Mouse (Mus musculus): ENCODE measurements around the gene Psmb7. TPM values are rescaled to one million over a fixed set of nuclear protein-coding genes. Genes with fewer than 3 reads are reported as not detected.

Psmb7 gene
- polyA plus RNA-seq, 1 experiment, result 28.4 TPM

GRCm38 (mm10) chr2:38612596-38612995, 31.3 kb downstream of the Psmb7 start:
- Histone ChIP-seq H3K36me3 (ENCODE audit: control insufficient read depth, insufficient read depth, low read length) (peaks cover 15% of the 10 kb centered on the region), H3K4me1 (ENCODE audit: control insufficient read depth, insufficient read depth, insufficient read length, low read length) (no peaks in the 10 kb centered on the region), H3K4me3 (ENCODE audit: low read depth, low read length) (no peak overlapping the region), H3K27me3 (ENCODE audit: control insufficient read depth, insufficient read depth, low read length) (no peaks in the 10 kb centered on the region), H3K27ac (ENCODE audit: insufficient read depth, low read depth, low read length) (no peak overlapping the region)
- 87% methylated on average over 6 of the region's 6 CpGs for WGBS
- TF ChIP-seq POLR2A (IDR thresholded peaks at IDR 0.05; ENCODE audit: low read depth, low read length) (no peak), CTCF (IDR thresholded peaks at IDR 0.05; ENCODE audit: extremely low read depth, insufficient read length, insufficient replicate concordance, low read depth, low read length) (no peak)

- no peak overlapping the region for H3K27ac ChIP-seq (ENCODE audit: insufficient read depth, low read depth, low read length)
- no peak overlapping the region for H3K4me3 ChIP-seq (ENCODE audit: low read depth, low read length)
- WGBS, result 78% methylated on average over 2 of the region's 2 CpGs
- TF ChIP-seq CTCF (IDR thresholded peaks at IDR 0.05; ENCODE audit: extremely low read depth, insufficient read length, insufficient replicate concordance, low read depth, low read length) (no peak), POLR2A (IDR thresholded peaks at IDR 0.05; ENCODE audit: low read depth, low read length) (no peak)
- H3K4me1 ChIP-seq (ENCODE audit: control insufficient read depth, insufficient read depth, insufficient read length, low read length), result no peaks in the 10 kb centered on the region
- H3K27me3 ChIP-seq (ENCODE audit: control insufficient read depth, insufficient read depth, low read length), result no peaks in the 10 kb centered on the region
- peaks cover 20% of the 10 kb centered on the region for H3K36me3 ChIP-seq (ENCODE audit: control insufficient read depth, insufficient read depth, low read length)
Observed at GRCm38 (mm10) chr2:38610161-38610560, 33.7 kb downstream of the Psmb7 start.

GRCm38 (mm10) chr2:38609310-38609709, 34.6 kb downstream of the Psmb7 start:
- Histone ChIP-seq H3K4me1 (ENCODE audit: control insufficient read depth, insufficient read depth, insufficient read length, low read length) (no peaks in the 10 kb centered on the region), H3K36me3 (ENCODE audit: control insufficient read depth, insufficient read depth, low read length) (peaks cover 22% of the 10 kb centered on the region), H3K27me3 (ENCODE audit: control insufficient read depth, insufficient read depth, low read length) (no peaks in the 10 kb centered on the region), H3K27ac (ENCODE audit: insufficient read depth, low read depth, low read length) (no peak overlapping the region), H3K4me3 (ENCODE audit: low read depth, low read length) (no peak overlapping the region)
- no peak for TF ChIP-seq POLR2A (IDR thresholded peaks at IDR 0.05; ENCODE audit: low read depth, low read length)
- no peak for TF ChIP-seq CTCF (IDR thresholded peaks at IDR 0.05; ENCODE audit: extremely low read depth, insufficient read length, insufficient replicate concordance, low read depth, low read length)
- WGBS, result 89% methylated on average over 11 of the region's 11 CpGs

GRCm38 (mm10) chr2:38608831-38609309, 35.0 kb downstream of the Psmb7 start:
- Histone ChIP-seq H3K4me3 (ENCODE audit: low read depth, low read length) (no peak overlapping the region), H3K27ac (ENCODE audit: insufficient read depth, low read depth, low read length) (no peak overlapping the region), H3K4me1 (ENCODE audit: control insufficient read depth, insufficient read depth, insufficient read length, low read length) (no peaks in the 10 kb centered on the region), H3K36me3 (ENCODE audit: control insufficient read depth, insufficient read depth, low read length) (peaks cover 22% of the 10 kb centered on the region), H3K27me3 (ENCODE audit: control insufficient read depth, insufficient read depth, low read length) (no peaks in the 10 kb centered on the region)
- TF ChIP-seq POLR2A (IDR thresholded peaks at IDR 0.05; ENCODE audit: low read depth, low read length), result no peak
- no peak for TF ChIP-seq CTCF (IDR thresholded peaks at IDR 0.05; ENCODE audit: extremely low read depth, insufficient read length, insufficient replicate concordance, low read depth, low read length)
- 84% methylated on average over 5 of the region's 5 CpGs for WGBS

- H3K36me3 ChIP-seq (ENCODE audit: control insufficient read depth, insufficient read depth, low read length), result peaks cover 18% of the 10 kb centered on the region
- TF ChIP-seq CTCF (IDR thresholded peaks at IDR 0.05; ENCODE audit: extremely low read depth, insufficient read length, insufficient replicate concordance, low read depth, low read length) (no peak), POLR2A (IDR thresholded peaks at IDR 0.05; ENCODE audit: low read depth, low read length) (no peak)
- no peak overlapping the region for H3K27ac ChIP-seq (ENCODE audit: insufficient read depth, low read depth, low read length)
- H3K4me3 ChIP-seq (ENCODE audit: low read depth, low read length), result no peak overlapping the region
- no peaks in the 10 kb centered on the region for H3K27me3 ChIP-seq (ENCODE audit: control insufficient read depth, insufficient read depth, low read length)
- H3K4me1 ChIP-seq (ENCODE audit: control insufficient read depth, insufficient read depth, insufficient read length, low read length), result no peaks in the 10 kb centered on the region
- WGBS, result 72% methylated on average over 1 of the region's 1 CpGs
Observed at GRCm38 (mm10) chr2:38607716-38608115, 36.2 kb downstream of the Psmb7 start.

GRCm38 (mm10) chr2:38600842-38601241, 43.0 kb downstream of the Psmb7 start:
- H3K36me3 ChIP-seq (ENCODE audit: control insufficient read depth, insufficient read depth, low read length), result peaks cover 10% of the 10 kb centered on the region
- TF ChIP-seq CTCF (IDR thresholded peaks at IDR 0.05; ENCODE audit: extremely low read depth, insufficient read length, insufficient replicate concordance, low read depth, low read length), result no peak
- no peaks in the 10 kb centered on the region for H3K4me1 ChIP-seq (ENCODE audit: control insufficient read depth, insufficient read depth, insufficient read length, low read length)
- no peak overlapping the region for H3K27ac ChIP-seq (ENCODE audit: insufficient read depth, low read depth, low read length)
- no peak overlapping the region for H3K4me3 ChIP-seq (ENCODE audit: low read depth, low read length)
- H3K27me3 ChIP-seq (ENCODE audit: control insufficient read depth, insufficient read depth, low read length), result no peaks in the 10 kb centered on the region

GRCm38 (mm10) chr2:38598395-38598794, 45.5 kb downstream of the Psmb7 start:
- 91% methylated on average over 2 of the region's 2 CpGs for WGBS
- H3K4me3 ChIP-seq (ENCODE audit: low read depth, low read length), result no peak overlapping the region
- peaks cover 9% of the 10 kb centered on the region for H3K36me3 ChIP-seq (ENCODE audit: control insufficient read depth, insufficient read depth, low read length)
- H3K4me1 ChIP-seq (ENCODE audit: control insufficient read depth, insufficient read depth, insufficient read length, low read length), result no peaks in the 10 kb centered on the region
- H3K27ac ChIP-seq (ENCODE audit: insufficient read depth, low read depth, low read length), result no peak overlapping the region
- no peaks in the 10 kb centered on the region for H3K27me3 ChIP-seq (ENCODE audit: control insufficient read depth, insufficient read depth, low read length)
- TF ChIP-seq CTCF (IDR thresholded peaks at IDR 0.05; ENCODE audit: extremely low read depth, insufficient read length, insufficient replicate concordance, low read depth, low read length) (no peak), POLR2A (IDR thresholded peaks at IDR 0.05; ENCODE audit: low read depth, low read length) (no peak)

GRCm38 (mm10) chr2:38597896-38598295, 46.0 kb downstream of the Psmb7 start:
- Histone ChIP-seq H3K36me3 (ENCODE audit: control insufficient read depth, insufficient read depth, low read length) (peaks cover 9% of the 10 kb centered on the region), H3K27ac (ENCODE audit: insufficient read depth, low read depth, low read length) (no peak overlapping the region), H3K4me3 (ENCODE audit: low read depth, low read length) (no peak overlapping the region), H3K27me3 (ENCODE audit: control insufficient read depth, insufficient read depth, low read length) (no peaks in the 10 kb centered on the region), H3K4me1 (ENCODE audit: control insufficient read depth, insufficient read depth, insufficient read length, low read length) (no peaks in the 10 kb centered on the region)
- no peak for TF ChIP-seq POLR2A (IDR thresholded peaks at IDR 0.05; ENCODE audit: low read depth, low read length)
- no peak for TF ChIP-seq CTCF (IDR thresholded peaks at IDR 0.05; ENCODE audit: extremely low read depth, insufficient read length, insufficient replicate concordance, low read depth, low read length)
- WGBS, result 95% methylated on average over 1 of the region's 1 CpGs

Measured in small intestine, adult 2 months (tissue).